Mouse (Mus musculus): ENCODE results near the gene N4bp2l1. TPM values are rescaled to one million over a fixed set of nuclear protein-coding genes. Genes with fewer than 3 reads are reported as not detected.

N4bp2l1 gene
- polyA plus RNA-seq, 1 experiment from 2014 or later, result 3.5 TPM

GRCm38 (mm10) chr5:150593756-150594648 lies 3.0 kb downstream of the N4bp2l1 start:
- peak; percentile 80 for ATAC-seq (ENCODE audit: low FRiP score)
- no peak overlapping the region for H3K27ac ChIP-seq (ENCODE audit: low read depth, low read length)
- peaks cover 28% of the 10 kb centered on the region for H3K27me3 ChIP-seq (ENCODE audit: control insufficient read depth, insufficient read depth, low read length)
- peak overlapping the region; percentile 100 for H3K4me2 ChIP-seq
- no peaks in the 10 kb centered on the region for H3K36me3 ChIP-seq (ENCODE audit: control insufficient read depth, insufficient read depth, low read length)
- peak overlapping the region; percentile 72 for H3K4me3 ChIP-seq (ENCODE audit: low read depth, low read length)
- peak overlapping the region; percentile 70 for H3K9ac ChIP-seq (ENCODE audit: low read length)
- H3K4me1 ChIP-seq (ENCODE audit: control insufficient read depth, insufficient read depth, low read length), result peaks cover 5% of the 10 kb centered on the region; the same call in 1 of the 2 replicates
- whole genome bisulfite sequencing, result under 1% methylated on average over 85 of the region's 102 CpGs
- no peaks in the 10 kb centered on the region for H3K9me3 ChIP-seq (ENCODE audit: control insufficient read depth, low read length)
- DNase-seq (ENCODE audit: low spot score, missing footprints), result peak; percentile 95

GRCm38 (mm10) chr5:150592904-150593755 lies 3.9 kb downstream of the N4bp2l1 start:
- ATAC-seq (ENCODE audit: low FRiP score) (peak; percentile 31; the same call in 1 of the 2 replicates), DNase-seq (ENCODE audit: low spot score, missing footprints) (peak; percentile 92)
- H3K9me3 ChIP-seq (ENCODE audit: control insufficient read depth, low read length), result no peaks in the 10 kb centered on the region
- H3K4me1 ChIP-seq (ENCODE audit: control insufficient read depth, insufficient read depth, low read length), result peaks cover 5% of the 10 kb centered on the region; the same call in 1 of the 2 replicates
- WGBS, result 10% methylated on average over 40 of the region's 40 CpGs
- no peaks in the 10 kb centered on the region for H3K36me3 ChIP-seq (ENCODE audit: control insufficient read depth, insufficient read depth, low read length)
- peak overlapping the region; percentile 100 for H3K4me2 ChIP-seq
- H3K27me3 ChIP-seq (ENCODE audit: control insufficient read depth, insufficient read depth, low read length), result peaks cover 28% of the 10 kb centered on the region
- peak overlapping the region; percentile 72 for H3K4me3 ChIP-seq (ENCODE audit: low read depth, low read length)
- H3K9ac ChIP-seq (ENCODE audit: low read length), result peak overlapping the region; percentile 70
- no peak overlapping the region for H3K27ac ChIP-seq (ENCODE audit: low read depth, low read length)

- DNase-seq (ENCODE audit: low spot score, missing footprints) (peak; percentile 81), ATAC-seq (ENCODE audit: low FRiP score) (no peak)
- no peaks in the 10 kb centered on the region for H3K9me3 ChIP-seq (ENCODE audit: control insufficient read depth, low read length)
- H3K4me3 ChIP-seq (ENCODE audit: low read depth, low read length), result no peak overlapping the region
- no peaks in the 10 kb centered on the region for H3K36me3 ChIP-seq (ENCODE audit: control insufficient read depth, insufficient read depth, low read length)
- no peak overlapping the region for H3K9ac ChIP-seq (ENCODE audit: low read length)
- H3K27me3 ChIP-seq (ENCODE audit: control insufficient read depth, insufficient read depth, low read length), result peaks cover 28% of the 10 kb centered on the region
- H3K27ac ChIP-seq (ENCODE audit: low read depth, low read length), result no peak overlapping the region
- no peak overlapping the region for H3K4me2 ChIP-seq
- H3K4me1 ChIP-seq (ENCODE audit: control insufficient read depth, insufficient read depth, low read length), result peaks cover 5% of the 10 kb centered on the region; the same call in 1 of the 2 replicates
- WGBS, result 72% methylated on average over 13 of the region's 13 CpGs
Measured at GRCm38 (mm10) chr5:150592186-150592903, 4.6 kb downstream of the N4bp2l1 start.

- Histone ChIP-seq H3K27ac (ENCODE audit: low read depth, low read length) (no peak overlapping the region), H3K27me3 (ENCODE audit: control insufficient read depth, insufficient read depth, low read length) (peaks cover 23% of the 10 kb centered on the region), H3K4me3 (ENCODE audit: low read depth, low read length) (no peak overlapping the region), H3K4me2 (no peak overlapping the region), H3K4me1 (ENCODE audit: control insufficient read depth, insufficient read depth, low read length) (peaks cover 5% of the 10 kb centered on the region; the same call in 1 of the 2 replicates), H3K9me3 (ENCODE audit: control insufficient read depth, low read length) (no peaks in the 10 kb centered on the region), H3K9ac (ENCODE audit: low read length) (no peak overlapping the region), H3K36me3 (ENCODE audit: control insufficient read depth, insufficient read depth, low read length) (no peaks in the 10 kb centered on the region)
- ATAC-seq (ENCODE audit: low FRiP score) (no peak), DNase-seq (ENCODE audit: low spot score, missing footprints) (peak; percentile 39)
- WGBS, result 78% methylated on average over 2 of the region's 2 CpGs
Measured at GRCm38 (mm10) chr5:150589945-150590344, 7.0 kb downstream of the N4bp2l1 start.

- no peak overlapping the region for H3K4me2 ChIP-seq
- WGBS, result 60% methylated on average over 6 of the region's 6 CpGs
- no peaks in the 10 kb centered on the region for H3K4me1 ChIP-seq (ENCODE audit: control insufficient read depth, insufficient read depth, low read length)
- no peak for DNase-seq (ENCODE audit: low spot score, missing footprints)
- no peaks in the 10 kb centered on the region for H3K9me3 ChIP-seq (ENCODE audit: control insufficient read depth, low read length)
- H3K4me3 ChIP-seq (ENCODE audit: low read depth, low read length), result no peak overlapping the region
- no peak overlapping the region for H3K9ac ChIP-seq (ENCODE audit: low read length)
- ATAC-seq (ENCODE audit: low FRiP score), result no peak
- H3K27me3 ChIP-seq (ENCODE audit: control insufficient read depth, insufficient read depth, low read length), result no peaks in the 10 kb centered on the region
- no peaks in the 10 kb centered on the region for H3K36me3 ChIP-seq (ENCODE audit: control insufficient read depth, insufficient read depth, low read length)
- no peak overlapping the region for H3K27ac ChIP-seq (ENCODE audit: low read depth, low read length)
Measured at GRCm38 (mm10) chr5:150584337-150584729, 12.7 kb downstream of the N4bp2l1 start.

GRCm38 (mm10) chr5:150583622-150584336 lies 13.2 kb downstream of the N4bp2l1 start:
- DNase-seq (ENCODE audit: low spot score, missing footprints) (peak; percentile 51), ATAC-seq (ENCODE audit: low FRiP score) (no peak)
- Histone ChIP-seq H3K27ac (ENCODE audit: low read depth, low read length) (no peak overlapping the region), H3K4me2 (no peak overlapping the region), H3K27me3 (ENCODE audit: control insufficient read depth, insufficient read depth, low read length) (no peaks in the 10 kb centered on the region), H3K36me3 (ENCODE audit: control insufficient read depth, insufficient read depth, low read length) (no peaks in the 10 kb centered on the region), H3K4me3 (ENCODE audit: low read depth, low read length) (no peak overlapping the region), H3K4me1 (ENCODE audit: control insufficient read depth, insufficient read depth, low read length) (no peaks in the 10 kb centered on the region), H3K9ac (ENCODE audit: low read length) (no peak overlapping the region), H3K9me3 (ENCODE audit: control insufficient read depth, low read length) (no peaks in the 10 kb centered on the region)
- WGBS, result 65% methylated on average over 5 of the region's 5 CpGs

- H3K27ac ChIP-seq (ENCODE audit: low read depth, low read length), result no peak overlapping the region
- H3K4me3 ChIP-seq (ENCODE audit: low read depth, low read length), result no peak overlapping the region
- no peak overlapping the region for H3K9ac ChIP-seq (ENCODE audit: low read length)
- H3K4me2 ChIP-seq, result no peak overlapping the region
- H3K9me3 ChIP-seq (ENCODE audit: control insufficient read depth, low read length), result no peaks in the 10 kb centered on the region
- no peak for ATAC-seq (ENCODE audit: low FRiP score)
- no peaks in the 10 kb centered on the region for H3K27me3 ChIP-seq (ENCODE audit: control insufficient read depth, insufficient read depth, low read length)
- no peaks in the 10 kb centered on the region for H3K4me1 ChIP-seq (ENCODE audit: control insufficient read depth, insufficient read depth, low read length)
- H3K36me3 ChIP-seq (ENCODE audit: control insufficient read depth, insufficient read depth, low read length), result no peaks in the 10 kb centered on the region
- 87% methylated on average over 5 of the region's 5 CpGs for WGBS
- peak; percentile 28 for DNase-seq (ENCODE audit: low spot score, missing footprints)
Measured at GRCm38 (mm10) chr5:150583181-150583580, 13.8 kb downstream of the N4bp2l1 start.

- no peaks in the 10 kb centered on the region for H3K4me1 ChIP-seq (ENCODE audit: control insufficient read depth, insufficient read depth, low read length)
- no peaks in the 10 kb centered on the region for H3K27me3 ChIP-seq (ENCODE audit: control insufficient read depth, insufficient read depth, low read length)
- ATAC-seq (ENCODE audit: low FRiP score) (peak; percentile 33; the same call in 1 of the 2 replicates), DNase-seq (ENCODE audit: low spot score, missing footprints) (no peak)
- H3K4me2 ChIP-seq, result no peak overlapping the region
- H3K4me3 ChIP-seq (ENCODE audit: low read depth, low read length), result no peak overlapping the region
- H3K9me3 ChIP-seq (ENCODE audit: control insufficient read depth, low read length), result no peaks in the 10 kb centered on the region
- no peak overlapping the region for H3K9ac ChIP-seq (ENCODE audit: low read length)
- H3K27ac ChIP-seq (ENCODE audit: low read depth, low read length), result no peak overlapping the region
- no peaks in the 10 kb centered on the region for H3K36me3 ChIP-seq (ENCODE audit: control insufficient read depth, insufficient read depth, low read length)
- 49% methylated on average over 6 of the region's 6 CpGs for WGBS
Measured at GRCm38 (mm10) chr5:150581180-150581579, 15.8 kb downstream of the N4bp2l1 start.

Data from midbrain, embryonic 11.5 days (tissue).